Mouse (Mus musculus) kidney, postnatal 0 days (tissue): ENCODE measurements around the gene Ccdc163. TPM values are rescaled to one million over a fixed set of nuclear protein-coding genes. Genes with fewer than 3 reads are reported as not detected.
A peak's percentile ranks its signal among the peaks of the same experiment; 100 is the strongest.

ENCODE experiments used
- ATAC-seq: fragments of 200-750 bp; cut with Nextera tagmentation; replicated peaks from 2 replicates; pipeline ENCODE4 v1.8.0; 2017; ENCODE audit warnings: low read depth, moderate number of reproducible peaks, moderate TSS enrichment, moderate library complexity; ENCODE audit not compliant: low FRiP score
- DNase-seq: peaks from one replicate; pipeline ENCODE4 v3.0.0-alpha.2; 2016; ENCODE audit warnings: low spot score
- H3K27ac ChIP-seq: fragments of 300-500 bp; sonication (generic); 2 replicates; pipeline ENCODE4 v1.5.1; 2014; ENCODE audit warnings: mild to moderate bottlenecking
- H3K27me3 ChIP-seq: fragments of 300-500 bp; sonication (generic); 2 replicates; pipeline ENCODE4 v1.6.1; 2014; ENCODE audit warnings: low read length, mixed read lengths; ENCODE audit not compliant: insufficient read depth
- H3K36me3 ChIP-seq: fragments of 300-500 bp; sonication (generic); 2 replicates; pipeline ENCODE4 v1.6.1; 2014; ENCODE audit warnings: low read length, mixed read lengths; ENCODE audit not compliant: insufficient read depth
- H3K4me1 ChIP-seq: fragments of 300-500 bp; sonication (generic); replicated peaks from 2 replicates; pipeline ENCODE4 v1.6.1; 2014; ENCODE audit warnings: antibody characterized with exemption, low read length, mixed read lengths; ENCODE audit not compliant: insufficient read depth
- H3K4me2 ChIP-seq: fragments of 300-500 bp; sonication (generic); 2 replicates; pipeline ENCODE4 v1.6.1; 2014; ENCODE audit warnings: mild to moderate bottlenecking, low read length, moderate library complexity, mixed read lengths
- H3K4me3 ChIP-seq: fragments of 300-500 bp; sonication (generic); replicated peaks from 2 replicates; pipeline ENCODE4 v1.5.1; 2014; ENCODE audit warnings: low read depth, low read length
- H3K9ac ChIP-seq: fragments of 300-500 bp; sonication (generic); 2 replicates; pipeline ENCODE4 v1.6.1; 2014; ENCODE audit warnings: low read depth, low read length
- H3K9me3 ChIP-seq: fragments of 300-500 bp; sonication (generic); replicated peaks from 2 replicates; pipeline ENCODE4 v1.6.1; 2016; ENCODE audit warnings: low read length, inconsistent platforms, mixed read lengths
- CTCF ChIP-seq: IDR thresholded peaks from 2 replicates; pipeline ENCODE4 v1.5.1; 2016; ENCODE audit warnings: antibody characterized with exemption, low read depth, mild to moderate bottlenecking, moderate library complexity
- WGBS: fragments of 180-500 bp; shearing (Covaris S2); extraction: QIAGEN DNeasy Blood & Tissue Kit; methylation state at CpG from one replicate; pipeline ENCODE4 v1.1.7; 2014; 5-methylcytosine and 5-hydroxymethylcytosine counted together
- polyA plus RNA-seq: library from polyadenylated mRNA; unstranded; fragments of >200 nt; fragmentation: Nextera tagmentation; extraction: Ambion mirVana; gene quantifications from 2 replicates; pipeline ENCODE4 v1.2.1, GENCODE M21; 2015

The Ccdc163 gene
- polyA plus RNA-seq, 1 experiment from 2014 or later = 25.8 TPM

- peak; percentile 59 for DNase-seq
- Histone ChIP-seq H3K27ac (no peak overlapping the region), H3K9me3 (no peaks in the 10 kb centered on the region), H3K36me3 (no peaks in the 10 kb centered on the region), H3K9ac (no peak overlapping the region), H3K4me2 (no peak overlapping the region), H3K27me3 (no peaks in the 10 kb centered on the region), H3K4me1 (no peaks in the 10 kb centered on the region), H3K4me3 (no peak overlapping the region)
- TF ChIP-seq CTCF = no peak
- ATAC-seq = no peak
- 69% methylated on average over 2 of the region's 2 CpGs for WGBS
Observed at GRCm38 (mm10) chr4:116749750-116750149, 41.4 kb downstream of the Ccdc163 start.

GRCm38 (mm10) chr4:116761914-116762313, 53.6 kb downstream of the Ccdc163 start:
- Histone ChIP-seq H3K9me3 (no peaks in the 10 kb centered on the region), H3K4me2 (no peak overlapping the region), H3K4me1 (no peaks in the 10 kb centered on the region), H3K9ac (no peak overlapping the region), H3K27ac (no peak overlapping the region), H3K27me3 (no peaks in the 10 kb centered on the region), H3K36me3 (no peaks in the 10 kb centered on the region), H3K4me3 (no peak overlapping the region)
- no peak for ATAC-seq
- no peak for DNase-seq
- TF ChIP-seq CTCF = no peak
- 75% methylated on average over 2 of the region's 2 CpGs for WGBS

GRCm38 (mm10) chr4:116764001-116764400, 55.7 kb downstream of the Ccdc163 start:
- H3K9me3 ChIP-seq = no peaks in the 10 kb centered on the region
- H3K4me3 ChIP-seq = no peak overlapping the region
- TF ChIP-seq CTCF = no peak
- no peaks in the 10 kb centered on the region for H3K27me3 ChIP-seq
- H3K4me1 ChIP-seq = no peaks in the 10 kb centered on the region
- H3K9ac ChIP-seq = no peak overlapping the region
- WGBS = 90% methylated on average over 5 of the region's 5 CpGs
- no peak for ATAC-seq
- DNase-seq = no peak
- no peaks in the 10 kb centered on the region for H3K36me3 ChIP-seq
- no peak overlapping the region for H3K27ac ChIP-seq
- H3K4me2 ChIP-seq = no peak overlapping the region

- no peaks in the 10 kb centered on the region for H3K9me3 ChIP-seq
- no peak overlapping the region for H3K4me3 ChIP-seq
- no peaks in the 10 kb centered on the region for H3K36me3 ChIP-seq
- no peaks in the 10 kb centered on the region for H3K4me1 ChIP-seq
- no peak overlapping the region for H3K4me2 ChIP-seq
- TF ChIP-seq CTCF = no peak
- H3K27me3 ChIP-seq = no peaks in the 10 kb centered on the region
- no peak for ATAC-seq
- no peak overlapping the region for H3K9ac ChIP-seq
- no peak for DNase-seq
- no peak overlapping the region for H3K27ac ChIP-seq
- WGBS = 73% methylated on average over 5 of the region's 5 CpGs
Observed at GRCm38 (mm10) chr4:116768510-116768909, 60.2 kb downstream of the Ccdc163 start.

GRCm38 (mm10) chr4:116769060-116769459, 60.8 kb downstream of the Ccdc163 start:
- Histone ChIP-seq H3K36me3 (no peaks in the 10 kb centered on the region), H3K4me2 (no peak overlapping the region), H3K4me1 (no peaks in the 10 kb centered on the region), H3K9ac (no peak overlapping the region), H3K9me3 (no peaks in the 10 kb centered on the region), H3K4me3 (no peak overlapping the region), H3K27ac (no peak overlapping the region), H3K27me3 (no peaks in the 10 kb centered on the region)
- no peak for TF ChIP-seq CTCF
- no peak for ATAC-seq
- DNase-seq = no peak

GRCm38 (mm10) chr4:116776391-116776790, 68.1 kb downstream of the Ccdc163 start:
- Histone ChIP-seq H3K4me1 (no peaks in the 10 kb centered on the region), H3K9me3 (no peaks in the 10 kb centered on the region), H3K4me2 (no peak overlapping the region), H3K27me3 (no peaks in the 10 kb centered on the region), H3K4me3 (no peak overlapping the region), H3K36me3 (no peaks in the 10 kb centered on the region), H3K9ac (no peak overlapping the region), H3K27ac (no peak overlapping the region)
- ATAC-seq (no peak), DNase-seq (no peak)
- 93% methylated on average over 5 of the region's 5 CpGs for WGBS
- 0 out of 2 replicates have a peak, but pooled peaks have one; percentile 6 for TF ChIP-seq CTCF

GRCm38 (mm10) chr4:116777079-116777478, 68.8 kb downstream of the Ccdc163 start:
- Histone ChIP-seq H3K4me1 (no peaks in the 10 kb centered on the region), H3K4me2 (no peak overlapping the region), H3K9ac (no peak overlapping the region), H3K9me3 (no peaks in the 10 kb centered on the region), H3K27me3 (no peaks in the 10 kb centered on the region), H3K36me3 (no peaks in the 10 kb centered on the region), H3K4me3 (no peak overlapping the region), H3K27ac (no peak overlapping the region)
- 79% methylated on average over 3 of the region's 3 CpGs for WGBS
- DNase-seq = no peak
- no peak for TF ChIP-seq CTCF
- no peak for ATAC-seq
